Mouse (Mus musculus): ENCODE data around the gene Gm45711. TPM values are rescaled to one million over a fixed set of nuclear protein-coding genes. Genes with fewer than 3 reads are reported as not detected.

Gene Gm45711
- polyA plus RNA-seq, 1 experiment from 2014 or later = not detected

- no peaks in the 10 kb centered on the region for H3K27me3 ChIP-seq (replicated peaks)
- WGBS = 4% methylated on average over 41 of the region's 41 CpGs
- no peak within 1 kb of the TSS for H3K27ac ChIP-seq
These were observed 59.2 kb downstream of the Gm45711 start, which contains the start of gene Cklf for GRCm38 (mm10) chr8:104250439-104251367. TSS of gene Cklf (plus strand) at chr8:104250861.

DNA sequence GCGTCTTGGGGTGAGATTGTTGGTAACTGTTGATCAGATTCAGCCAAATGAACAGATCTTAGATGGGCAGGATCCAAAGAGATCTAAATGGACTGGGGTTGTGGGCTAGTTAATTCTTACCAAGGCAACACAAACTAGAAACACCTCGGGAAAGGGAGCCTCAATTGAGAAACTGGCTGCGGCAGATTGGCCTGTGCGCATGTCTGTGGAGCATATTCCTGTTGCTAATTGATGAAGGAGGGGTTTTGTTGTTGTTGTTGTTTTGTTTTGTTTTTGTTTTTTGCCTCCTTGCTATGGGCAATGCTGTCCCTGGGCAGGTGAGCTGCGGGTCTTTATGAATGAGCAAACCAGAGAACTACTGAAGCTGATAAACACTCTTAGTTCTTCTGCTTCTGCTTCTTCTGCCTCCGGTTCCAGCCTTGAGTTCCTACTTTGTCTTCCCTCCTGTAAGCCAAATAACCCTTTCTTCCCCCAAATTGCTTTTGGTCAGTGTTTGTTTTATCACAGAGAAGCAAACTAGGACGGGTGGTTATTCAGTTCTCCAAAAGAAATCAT lies 60.4 kb downstream of the Gm45711 start:
- peaks cover 20% of the 10 kb centered on the region for H3K4me1 ChIP-seq
- H3K27me3 ChIP-seq (replicated peaks) = no peaks in the 10 kb centered on the region
- H3K4me2 ChIP-seq (replicated peaks) = no peak overlapping the region
- no peak overlapping the region for H3K9ac ChIP-seq
- peaks cover 9% of the 10 kb centered on the region; the same call in 1 of the 2 replicates for H3K36me3 ChIP-seq
- WGBS = 87% methylated on average over 7 of the region's 7 CpGs
- ATAC-seq (ENCODE audit: low FRiP score, low read depth) = no peak
- no peak overlapping the region for H3K4me3 ChIP-seq
- no peak overlapping the region for H3K27ac ChIP-seq
- no peaks in the 10 kb centered on the region for H3K9me3 ChIP-seq

More at GRCm38 (mm10) chr8:104250439-104251367, 59.2 kb downstream of the Gm45711 start, which contains the start of gene Cklf:
- H3K9me3 ChIP-seq = no peaks in the 10 kb centered on the region
- H3K9ac ChIP-seq = peak within 1 kb of the TSS; percentile 57
- peak within 1 kb of the TSS; percentile 52 for H3K4me3 ChIP-seq
- no peaks in the 10 kb centered on the region for H3K36me3 ChIP-seq
- ATAC-seq (ENCODE audit: low FRiP score, low read depth) = peak; percentile 83
- H3K4me1 ChIP-seq = peaks cover 20% of the 10 kb centered on the region
- peak within 1 kb of the TSS; percentile 66 for H3K4me2 ChIP-seq (replicated peaks)

DNA sequence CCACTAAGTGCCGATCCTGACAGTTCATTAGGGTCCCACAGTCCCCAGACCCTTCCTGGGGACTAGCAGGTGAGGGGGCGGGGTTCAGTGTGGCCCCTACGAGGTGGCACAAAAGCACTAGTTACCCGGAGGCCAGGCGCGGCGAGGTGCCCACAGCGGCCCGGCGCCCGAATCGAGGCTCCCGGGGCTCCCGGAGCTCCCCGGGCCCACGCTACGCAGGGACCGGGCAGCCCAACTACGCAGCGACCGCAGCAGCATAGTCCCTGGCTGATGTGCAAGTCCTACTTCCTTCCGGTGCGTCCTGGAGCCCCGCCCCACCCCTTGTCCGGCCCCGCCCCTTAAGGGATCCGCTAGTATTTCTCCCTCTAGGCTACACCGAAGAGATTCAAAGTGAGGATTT lies 61.6 kb downstream of the Gm45711 start, which contains the start of gene Tk2:
Gene Tk2, minus strand, starts transcription at position 283 of the 400 bp plus-strand sequence.
- Histone ChIP-seq H3K27ac (no peak within 1 kb of the TSS), H3K9ac (peak within 1 kb of the TSS; percentile 85), H3K9me3 (no peaks in the 10 kb centered on the region), H3K4me3 (peak within 1 kb of the TSS; percentile 90), H3K4me1 (peaks cover 20% of the 10 kb centered on the region), H3K27me3 (replicated peaks) (no peaks in the 10 kb centered on the region), H3K4me2 (replicated peaks) (peak within 1 kb of the TSS; percentile 88), H3K36me3 (peaks cover 14% of the 10 kb centered on the region; the same call in 1 of the 2 replicates)
- ATAC-seq (ENCODE audit: low FRiP score, low read depth) = peak; percentile 90
- WGBS = under 1% methylated on average over 28 of the region's 28 CpGs

DNA sequence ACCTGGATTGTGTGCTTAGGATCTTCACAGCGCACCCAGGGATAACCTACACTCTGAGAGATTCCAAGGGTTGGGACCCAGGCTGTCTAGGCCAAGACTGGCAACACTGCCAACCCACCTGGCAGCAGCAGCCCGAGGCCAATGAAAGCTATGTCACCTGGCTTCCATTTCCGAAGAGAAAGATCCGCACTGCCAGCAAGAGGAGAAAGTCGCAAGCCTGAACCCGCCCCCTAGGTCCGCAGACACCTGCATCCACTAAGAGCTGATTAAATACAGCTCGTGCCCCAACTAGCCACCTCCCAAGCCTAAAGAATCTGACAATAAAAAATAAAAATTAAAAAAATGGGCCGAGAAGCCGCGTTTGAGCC lies 62.0 kb downstream of the Gm45711 start:
- Histone ChIP-seq H3K27me3 (replicated peaks) (no peaks in the 10 kb centered on the region), H3K9me3 (no peaks in the 10 kb centered on the region), H3K4me1 (peaks cover 20% of the 10 kb centered on the region), H3K9ac (peak overlapping the region; percentile 85), H3K4me2 (replicated peaks) (peak overlapping the region; percentile 88), H3K4me3 (peak overlapping the region; percentile 90), H3K27ac (no peak overlapping the region), H3K36me3 (peaks cover 17% of the 10 kb centered on the region; the same call in 1 of the 2 replicates)
- ATAC-seq (ENCODE audit: low FRiP score, low read depth) = no peak
- 5% methylated on average over 11 of the region's 11 CpGs for WGBS

GRCm38 (mm10) chr8:104247054-104247907 lies 62.6 kb downstream of the Gm45711 start:
- H3K27ac ChIP-seq = no peak overlapping the region
- WGBS = 75% methylated on average over 22 of the region's 22 CpGs
- H3K9ac ChIP-seq = peak overlapping the region; percentile 85
- H3K36me3 ChIP-seq = peaks cover 23% of the 10 kb centered on the region; the same call in 1 of the 2 replicates
- no peaks in the 10 kb centered on the region for H3K9me3 ChIP-seq
- H3K4me2 ChIP-seq (replicated peaks) = peak overlapping the region; percentile 88
- ATAC-seq (ENCODE audit: low FRiP score, low read depth) = no peak
- H3K4me3 ChIP-seq = peak overlapping the region; percentile 90
- H3K4me1 ChIP-seq = peaks cover 20% of the 10 kb centered on the region
- no peaks in the 10 kb centered on the region for H3K27me3 ChIP-seq (replicated peaks)

DNA sequence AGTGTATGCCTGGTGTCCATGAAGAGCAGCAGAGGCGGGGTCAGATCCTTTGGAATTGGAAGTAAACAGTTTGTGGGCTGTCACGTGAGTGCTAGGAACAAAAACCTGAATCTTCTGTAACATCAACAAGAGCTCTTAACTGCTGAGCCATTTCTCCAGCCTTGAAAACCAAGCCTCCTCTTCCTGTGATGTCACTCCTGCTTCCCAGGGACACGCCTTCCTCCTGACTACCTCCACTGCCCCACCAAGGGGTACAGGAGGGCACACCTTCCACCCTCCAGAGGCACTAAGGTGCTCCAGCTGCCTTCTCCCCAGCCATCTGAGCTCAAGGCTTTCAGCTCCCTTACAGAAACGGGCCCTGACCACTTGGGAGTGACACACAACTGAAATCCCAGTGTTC lies 63.3 kb downstream of the Gm45711 start:
- Histone ChIP-seq H3K27me3 (replicated peaks) (no peaks in the 10 kb centered on the region), H3K9ac (no peak overlapping the region), H3K4me1 (peaks cover 17% of the 10 kb centered on the region), H3K9me3 (no peaks in the 10 kb centered on the region), H3K4me3 (no peak overlapping the region), H3K27ac (no peak overlapping the region), H3K36me3 (peaks cover 30% of the 10 kb centered on the region), H3K4me2 (replicated peaks) (no peak overlapping the region)
- WGBS = 84% methylated on average over 4 of the region's 4 CpGs
- ATAC-seq (ENCODE audit: low FRiP score, low read depth) = no peak

GRCm38 (mm10) chr8:104242038-104242644 lies 67.7 kb downstream of the Gm45711 start:
- H3K4me3 ChIP-seq = no peak overlapping the region
- H3K27ac ChIP-seq = no peak overlapping the region
- no peak for ATAC-seq (ENCODE audit: low FRiP score, low read depth)
- no peaks in the 10 kb centered on the region for H3K27me3 ChIP-seq (replicated peaks)
- peaks cover 74% of the 10 kb centered on the region for H3K36me3 ChIP-seq
- H3K9me3 ChIP-seq = no peaks in the 10 kb centered on the region
- WGBS = 78% methylated on average over 12 of the region's 12 CpGs
- H3K9ac ChIP-seq = no peak overlapping the region
- no peak overlapping the region for H3K4me2 ChIP-seq (replicated peaks)
- H3K4me1 ChIP-seq = 0 out of 2 replicates have a peak, but pooled peaks cover 5% of the 10 kb centered on the region

GRCm38 (mm10) chr8:104239418-104239861 lies 70.4 kb downstream of the Gm45711 start:
- Histone ChIP-seq H3K9ac (no peak overlapping the region), H3K27me3 (replicated peaks) (no peaks in the 10 kb centered on the region), H3K4me2 (replicated peaks) (no peak overlapping the region), H3K27ac (no peak overlapping the region), H3K36me3 (peaks cover 91% of the 10 kb centered on the region), H3K4me1 (no peaks in the 10 kb centered on the region), H3K9me3 (no peaks in the 10 kb centered on the region), H3K4me3 (no peak overlapping the region)
- no peak for ATAC-seq (ENCODE audit: low FRiP score, low read depth)
- 88% methylated on average over 10 of the region's 10 CpGs for WGBS

DNA sequence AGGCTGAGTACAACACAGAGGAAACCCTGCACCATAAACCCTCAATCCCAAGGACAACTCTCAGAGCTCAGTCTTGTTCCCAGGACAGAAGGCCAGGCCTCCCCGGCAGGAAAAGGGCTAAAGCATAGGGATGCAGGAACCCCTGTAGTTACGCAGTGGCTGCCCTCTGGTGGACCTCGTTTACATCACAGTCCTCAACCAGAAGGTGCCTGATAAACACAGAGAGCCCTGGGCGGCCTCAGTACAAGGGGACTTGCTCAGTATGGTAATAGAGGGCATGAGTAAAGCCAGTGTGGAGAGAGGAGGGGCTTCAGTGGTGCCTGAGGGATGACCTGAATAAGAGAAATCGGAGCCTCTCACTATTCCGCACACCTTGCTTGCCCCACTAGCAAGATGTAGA lies 75.3 kb downstream of the Gm45711 start:
- H3K9ac ChIP-seq = no peak overlapping the region
- H3K4me1 ChIP-seq = no peaks in the 10 kb centered on the region
- no peak overlapping the region for H3K4me3 ChIP-seq
- H3K36me3 ChIP-seq = peaks cover 98% of the 10 kb centered on the region
- no peaks in the 10 kb centered on the region for H3K9me3 ChIP-seq
- no peak overlapping the region for H3K4me2 ChIP-seq (replicated peaks)
- H3K27ac ChIP-seq = no peak overlapping the region
- WGBS = 51% methylated on average over 6 of the region's 6 CpGs
- 0 out of 2 replicates have a peak, but pooled peaks have one; percentile 48 for ATAC-seq (ENCODE audit: low FRiP score, low read depth)
- no peaks in the 10 kb centered on the region for H3K27me3 ChIP-seq (replicated peaks)

- WGBS = 93% methylated on average over 5 of the region's 5 CpGs
- Histone ChIP-seq H3K36me3 (peaks cover 95% of the 10 kb centered on the region), H3K4me2 (replicated peaks) (no peak overlapping the region), H3K4me1 (no peaks in the 10 kb centered on the region), H3K27me3 (replicated peaks) (no peaks in the 10 kb centered on the region), H3K9me3 (no peaks in the 10 kb centered on the region), H3K27ac (no peak overlapping the region), H3K4me3 (no peak overlapping the region), H3K9ac (no peak overlapping the region)
- ATAC-seq (ENCODE audit: low FRiP score, low read depth) = no peak
These were observed 77.0 kb downstream of the Gm45711 start for GRCm38 (mm10) chr8:104232919-104233318.

GRCm38 (mm10) chr8:104232039-104232438 lies 77.8 kb downstream of the Gm45711 start:
- Histone ChIP-seq H3K9me3 (no peaks in the 10 kb centered on the region), H3K27ac (no peak overlapping the region), H3K4me2 (replicated peaks) (no peak overlapping the region), H3K9ac (no peak overlapping the region), H3K36me3 (peaks cover 95% of the 10 kb centered on the region), H3K27me3 (replicated peaks) (no peaks in the 10 kb centered on the region), H3K4me3 (no peak overlapping the region), H3K4me1 (no peaks in the 10 kb centered on the region)
- 91% methylated on average over 4 of the region's 4 CpGs for WGBS
- no peak for ATAC-seq (ENCODE audit: low FRiP score, low read depth)

All from neural tube, embryonic 12.5 days (tissue).